Mouse (Mus musculus) retina, adult 2 months (tissue): ENCODE data around the gene Ss18l1.

Experiments
- DNase-seq: peaks from one replicate; pipeline ENCODE4 v3.0.0-alpha.2; 2012; ENCODE audit warnings: low read depth, low spot score

Gene Ss18l1

DNA sequence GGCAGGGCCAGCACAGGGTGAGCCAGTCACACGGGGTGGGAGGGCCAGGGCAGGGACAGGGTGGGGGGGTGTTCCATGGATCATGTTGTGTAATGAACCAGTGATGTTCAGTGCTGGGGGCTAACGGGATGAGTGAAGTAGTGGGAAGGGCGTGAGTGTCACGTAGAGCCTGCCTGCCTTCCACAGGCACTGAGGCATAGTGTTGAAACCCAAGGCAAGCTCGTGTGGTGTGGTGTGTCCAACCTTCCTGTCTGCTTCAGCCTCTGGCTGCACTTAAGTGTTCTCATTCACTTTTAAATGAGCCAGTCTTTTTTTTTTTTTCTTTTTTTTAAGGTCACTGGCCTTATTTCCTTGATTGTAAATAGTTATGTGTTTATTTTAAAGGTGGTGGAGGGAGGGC lies 7.6 kb upstream of the Ss18l1 start:
- no peak for DNase-seq

DNA sequence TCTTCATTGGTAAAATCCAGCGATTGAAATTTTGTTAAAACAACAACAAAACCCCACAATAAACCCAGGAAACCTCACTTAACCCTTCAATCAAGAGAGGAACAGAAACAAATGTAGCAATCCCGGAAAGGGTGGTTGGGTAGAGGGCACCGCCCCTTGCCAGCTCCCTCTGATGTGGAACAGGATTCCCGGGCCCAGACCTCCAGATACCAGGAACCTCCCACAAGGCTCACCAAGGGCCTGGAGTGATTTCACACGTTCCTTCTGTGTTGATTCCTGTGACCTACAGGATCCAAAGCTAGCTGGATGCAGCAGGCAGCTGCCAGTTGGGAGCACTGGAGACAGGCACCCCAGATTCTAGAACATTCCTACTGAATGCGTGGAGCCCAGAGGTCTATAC lies 1.9 kb upstream of the Ss18l1 start:
- DNase-seq: no peak

DNA sequence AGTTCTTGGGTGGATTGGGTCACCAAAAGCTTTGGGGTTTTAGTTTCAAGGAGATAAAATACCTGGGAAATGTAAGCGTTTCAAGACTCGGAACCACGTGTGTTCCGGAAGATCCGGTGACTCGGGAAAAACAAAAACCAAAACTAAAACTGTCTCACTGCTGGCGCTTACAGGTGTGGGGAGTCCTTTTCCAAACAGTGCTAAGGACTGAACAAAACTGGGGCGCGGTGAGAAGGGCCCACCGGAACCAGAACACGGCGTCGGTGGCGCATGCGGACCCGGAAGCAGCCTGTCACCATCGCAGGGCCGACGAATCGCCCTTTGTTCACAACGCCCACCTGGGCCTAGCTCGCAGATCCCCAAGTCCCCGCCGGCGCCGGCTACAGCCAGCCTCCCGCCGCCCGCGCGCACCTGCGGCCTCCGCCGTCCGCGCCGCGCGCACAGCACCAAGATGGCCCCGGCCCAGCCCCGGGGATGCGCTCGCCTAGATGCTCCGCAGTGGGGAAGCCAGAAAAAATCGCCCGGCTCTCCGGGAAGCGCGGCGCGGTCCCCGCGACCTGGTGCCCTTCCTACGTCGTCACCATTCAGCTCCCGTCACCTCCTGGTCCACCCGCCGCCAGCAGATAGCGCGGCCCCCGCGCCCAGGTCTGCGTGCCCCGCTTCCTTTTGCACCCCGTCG lies 593 bp upstream of the Ss18l1 start:
- DNase-seq: no peak

DNA sequence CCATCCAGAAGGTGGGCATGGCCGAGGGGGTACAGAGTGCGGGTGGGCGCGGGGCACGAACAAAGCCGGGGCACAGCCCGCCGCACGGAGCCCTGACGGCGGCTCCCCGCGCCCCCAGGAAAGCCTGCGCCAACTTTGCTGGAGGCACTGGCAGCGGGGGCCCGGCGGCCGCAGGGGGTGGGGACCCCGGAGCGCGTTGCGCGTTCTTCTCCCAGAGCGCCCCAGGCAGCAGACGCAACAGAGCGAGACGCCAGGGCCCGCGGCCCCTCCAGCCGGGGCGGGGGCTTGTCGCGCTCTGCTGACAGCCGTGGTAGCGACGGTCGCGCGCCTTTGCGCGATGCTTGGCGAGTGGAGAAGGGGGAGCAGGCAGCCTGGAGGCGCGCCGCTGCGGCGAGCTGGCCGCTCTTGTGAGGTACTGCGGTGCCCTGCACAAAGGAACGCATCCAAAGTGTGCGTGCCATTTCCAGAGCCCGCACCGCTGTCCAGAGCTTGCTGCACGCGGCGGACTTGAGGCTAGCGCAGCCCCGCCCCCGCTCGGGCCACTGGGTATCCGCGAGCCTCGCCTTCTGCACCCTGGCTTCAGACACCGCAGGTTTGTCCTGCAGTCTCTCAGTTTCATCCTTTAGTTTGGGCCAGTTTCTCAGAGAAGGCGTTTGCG lies 678 bp downstream of the Ss18l1 start:
- DNase-seq: no peak

DNA sequence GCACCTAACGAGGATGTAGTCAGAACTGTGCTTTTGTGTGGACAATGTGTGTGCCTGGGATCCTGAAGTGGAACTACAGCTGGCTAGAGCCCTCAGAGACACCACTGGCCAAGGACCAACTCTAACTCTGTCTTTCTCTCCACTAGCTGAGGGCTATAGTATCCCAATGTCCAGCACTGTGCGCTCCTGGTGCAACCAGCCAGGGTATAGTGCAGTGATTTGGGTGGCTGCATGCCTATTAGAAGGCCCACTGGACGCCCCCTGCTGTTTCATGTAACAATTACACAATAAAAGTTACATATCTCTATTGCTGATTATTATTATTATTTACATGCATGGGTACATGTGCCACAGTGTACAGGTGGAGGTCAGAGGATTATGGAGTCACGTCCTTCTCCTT lies 3.0 kb downstream of the Ss18l1 start:
- no peak for DNase-seq

DNA sequence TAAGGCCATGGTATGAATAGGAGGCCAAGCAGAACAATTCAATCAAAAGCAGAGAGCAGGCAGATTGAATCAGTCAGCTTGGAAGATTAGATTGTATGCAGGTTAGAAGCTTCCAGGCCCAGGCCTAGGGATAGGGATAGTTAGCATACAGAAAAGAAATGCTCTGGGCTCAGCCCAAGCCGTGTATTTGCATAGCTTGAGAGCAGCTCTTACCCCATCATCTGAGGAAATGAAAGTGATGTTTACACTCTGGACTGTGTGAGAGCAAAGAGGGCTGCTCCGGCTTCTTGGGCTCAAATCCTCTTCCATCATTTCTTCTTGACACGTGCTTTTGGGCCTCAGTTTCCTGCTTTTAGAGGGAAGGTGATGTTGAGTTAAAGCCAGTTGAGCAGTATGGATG lies 5.3 kb downstream of the Ss18l1 start:
- no peak for DNase-seq

DNA sequence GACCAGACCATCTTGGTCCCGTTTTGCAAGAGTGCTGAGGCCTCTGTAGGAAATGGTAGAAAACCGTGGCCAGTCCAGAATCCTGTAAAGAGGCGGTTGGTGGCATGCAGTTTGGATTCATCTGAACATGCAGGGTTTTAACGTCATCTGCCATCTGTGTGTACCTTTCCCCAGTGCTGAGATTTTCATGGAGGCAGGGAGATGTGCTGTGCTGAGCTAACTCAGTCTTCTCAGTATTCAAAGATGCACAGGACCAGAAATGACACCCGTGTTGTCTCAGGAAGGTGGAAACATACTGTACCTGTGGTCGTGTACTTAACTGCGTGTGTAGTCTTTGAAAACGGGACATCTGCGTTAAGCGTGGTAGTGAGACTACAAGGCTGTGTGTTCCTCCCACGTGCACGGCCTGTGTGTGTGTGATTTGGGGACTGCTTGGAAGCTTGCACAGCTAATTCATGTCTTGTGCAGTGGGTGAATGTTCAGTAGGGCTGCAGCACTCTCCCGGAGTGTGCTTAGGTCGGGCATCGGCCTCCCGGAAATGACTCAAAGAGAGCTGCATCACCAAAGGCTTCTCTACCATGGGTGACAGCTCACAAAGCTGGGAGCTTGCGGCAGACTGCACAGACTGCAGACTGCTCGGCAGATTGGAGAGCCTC lies 5.8 kb downstream of the Ss18l1 start:
- DNase-seq: no peak

DNA sequence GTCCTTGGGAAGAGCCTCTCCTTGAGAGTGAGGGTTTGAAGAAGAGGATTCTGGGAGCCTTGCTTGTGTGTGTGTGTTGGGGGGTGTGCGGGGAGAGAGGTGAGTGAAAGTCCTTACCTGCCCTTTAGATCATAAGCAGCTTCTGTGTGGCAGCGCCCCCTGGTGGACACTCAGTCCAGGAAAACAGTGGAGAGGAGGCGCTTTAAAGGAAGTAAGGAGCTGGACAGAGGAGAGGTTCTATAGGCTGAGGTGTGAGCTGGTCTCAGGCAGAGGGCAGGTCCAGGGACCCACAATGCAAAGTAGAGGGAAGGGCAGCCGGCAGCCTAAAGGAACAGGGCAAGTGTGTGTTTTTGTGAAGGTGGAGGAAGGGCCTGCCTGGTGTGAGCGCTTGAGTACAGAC lies 8.7 kb downstream of the Ss18l1 start:
- peak; percentile 71 for DNase-seq

DNA sequence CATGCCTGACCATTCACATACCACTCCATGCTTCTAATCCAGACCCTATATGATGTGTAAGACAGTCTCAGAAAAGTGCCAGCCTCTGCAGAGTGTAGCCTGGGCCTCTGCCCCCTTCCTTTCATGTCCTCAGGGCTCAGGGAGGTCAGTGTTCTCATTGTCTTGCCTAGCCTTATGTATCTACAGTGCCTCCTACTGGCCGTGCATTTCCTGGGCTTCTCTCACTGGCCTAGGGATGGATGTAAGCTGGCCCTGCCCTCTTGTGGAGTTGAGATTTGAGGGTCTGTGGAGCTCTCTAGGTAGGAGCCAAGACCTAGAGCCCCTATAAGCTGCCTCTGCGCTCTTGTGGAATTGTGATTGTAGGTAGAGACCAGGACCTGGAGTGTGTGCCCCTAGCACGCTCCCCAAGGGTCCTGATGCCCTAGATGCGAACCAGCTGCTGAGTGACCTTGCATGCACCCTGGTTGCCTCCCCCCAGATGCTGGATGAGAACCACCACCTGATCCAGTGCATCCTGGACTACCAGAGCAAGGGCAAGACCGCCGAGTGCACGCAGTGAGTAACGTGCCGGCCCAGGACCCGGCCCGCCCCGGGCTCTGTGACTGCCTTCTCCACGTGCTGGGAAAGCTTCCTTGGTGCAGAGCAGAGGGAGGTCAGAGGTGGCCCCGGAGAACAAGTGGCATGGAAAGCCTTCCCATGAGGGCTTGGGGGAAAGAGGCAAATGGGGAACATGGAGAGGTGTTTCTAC lies 9.9 kb downstream of the Ss18l1 start:
- no peak for DNase-seq

DNA sequence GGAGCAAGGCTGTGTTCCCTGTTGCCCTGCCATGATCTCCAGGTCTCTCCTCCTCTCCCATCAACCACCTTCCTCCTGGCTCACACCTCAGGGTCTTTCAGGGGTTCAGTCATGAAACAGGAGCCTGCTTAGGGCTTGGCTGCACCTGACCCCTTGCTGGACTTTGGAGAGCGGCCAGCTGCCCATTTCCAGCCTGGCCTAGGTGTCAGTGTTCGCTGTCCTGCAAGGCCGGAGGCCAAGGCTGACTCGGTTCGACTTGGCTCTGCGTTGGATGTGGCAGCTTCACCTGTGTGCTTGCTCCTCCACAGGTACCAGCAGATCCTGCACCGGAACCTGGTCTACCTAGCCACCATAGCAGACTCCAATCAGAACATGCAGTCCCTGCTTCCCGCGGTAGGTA lies 10.7 kb downstream of the Ss18l1 start:
- no peak for DNase-seq

DNA sequence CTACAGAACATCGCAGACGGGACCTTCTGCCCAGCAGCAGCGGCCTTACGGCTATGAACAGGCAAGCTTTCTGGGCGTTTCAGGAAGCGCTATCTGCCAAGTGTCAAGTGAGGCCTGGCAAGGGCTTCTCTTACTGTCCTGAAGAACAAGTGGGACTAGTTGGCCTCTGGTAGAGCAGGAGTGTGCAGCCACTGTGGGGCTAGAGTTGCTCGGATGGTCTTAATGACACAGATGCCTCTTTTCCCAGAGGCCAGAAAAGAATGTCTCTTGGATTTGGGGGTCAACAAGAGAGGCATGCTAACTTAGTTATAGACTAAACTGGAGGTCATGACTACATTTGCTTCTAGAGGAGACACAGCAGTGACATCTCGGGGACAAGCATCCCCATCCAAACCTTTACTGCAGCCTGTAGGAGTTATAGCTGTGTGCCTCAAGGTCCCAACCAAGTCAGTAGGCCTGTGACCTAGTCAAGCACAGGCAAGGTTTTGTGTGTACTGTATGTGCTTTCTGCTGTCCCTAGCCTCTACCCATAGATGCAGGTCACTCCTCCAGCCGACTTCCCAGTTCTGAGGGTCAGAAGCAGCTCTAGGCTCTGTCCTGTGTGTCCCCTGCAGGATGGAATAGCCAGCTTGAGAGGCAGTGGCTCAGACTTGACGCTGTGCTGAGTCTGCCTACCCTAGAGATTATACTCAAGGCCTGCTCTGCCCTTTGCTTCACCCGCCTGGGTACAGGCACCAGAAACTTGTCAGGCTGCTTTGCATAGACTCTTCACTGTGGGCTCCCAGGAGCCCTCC lies 21.2 kb downstream of the Ss18l1 start:
- DNase-seq: no peak

DNA sequence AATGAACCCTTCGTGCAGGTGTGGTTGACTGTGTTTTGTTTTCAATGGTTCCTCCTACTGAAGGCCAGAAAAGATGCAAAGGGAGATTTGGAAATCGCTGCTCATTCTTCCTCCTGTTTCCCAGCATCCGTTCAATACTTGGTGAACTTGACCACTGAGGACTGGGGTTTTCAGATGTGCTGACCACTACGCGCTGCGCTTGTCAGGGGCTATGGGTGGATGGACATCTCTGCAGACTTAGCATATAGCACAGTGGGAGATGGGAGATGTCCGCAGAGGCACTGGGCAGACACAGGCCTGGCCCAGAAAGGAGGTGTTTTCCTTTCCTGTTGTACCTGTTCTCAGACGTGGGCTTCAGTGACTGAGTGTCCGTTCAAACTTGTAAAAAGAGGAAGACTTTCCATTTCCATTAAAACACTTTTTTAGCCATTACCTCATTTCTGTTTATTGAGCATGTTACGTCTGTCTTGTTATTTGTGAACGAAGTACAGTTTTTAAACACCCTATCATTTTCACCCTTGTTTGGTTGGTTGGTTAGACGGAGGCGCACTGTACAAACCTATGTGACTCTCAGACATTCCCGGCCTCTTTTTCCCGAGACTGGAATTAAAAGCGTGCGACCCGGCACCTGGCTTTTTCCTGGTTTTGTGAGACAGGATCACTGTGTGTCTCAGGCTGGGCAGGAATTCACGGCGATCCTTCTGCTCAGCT lies 27.6 kb downstream of the Ss18l1 start:
- no peak for DNase-seq

DNA sequence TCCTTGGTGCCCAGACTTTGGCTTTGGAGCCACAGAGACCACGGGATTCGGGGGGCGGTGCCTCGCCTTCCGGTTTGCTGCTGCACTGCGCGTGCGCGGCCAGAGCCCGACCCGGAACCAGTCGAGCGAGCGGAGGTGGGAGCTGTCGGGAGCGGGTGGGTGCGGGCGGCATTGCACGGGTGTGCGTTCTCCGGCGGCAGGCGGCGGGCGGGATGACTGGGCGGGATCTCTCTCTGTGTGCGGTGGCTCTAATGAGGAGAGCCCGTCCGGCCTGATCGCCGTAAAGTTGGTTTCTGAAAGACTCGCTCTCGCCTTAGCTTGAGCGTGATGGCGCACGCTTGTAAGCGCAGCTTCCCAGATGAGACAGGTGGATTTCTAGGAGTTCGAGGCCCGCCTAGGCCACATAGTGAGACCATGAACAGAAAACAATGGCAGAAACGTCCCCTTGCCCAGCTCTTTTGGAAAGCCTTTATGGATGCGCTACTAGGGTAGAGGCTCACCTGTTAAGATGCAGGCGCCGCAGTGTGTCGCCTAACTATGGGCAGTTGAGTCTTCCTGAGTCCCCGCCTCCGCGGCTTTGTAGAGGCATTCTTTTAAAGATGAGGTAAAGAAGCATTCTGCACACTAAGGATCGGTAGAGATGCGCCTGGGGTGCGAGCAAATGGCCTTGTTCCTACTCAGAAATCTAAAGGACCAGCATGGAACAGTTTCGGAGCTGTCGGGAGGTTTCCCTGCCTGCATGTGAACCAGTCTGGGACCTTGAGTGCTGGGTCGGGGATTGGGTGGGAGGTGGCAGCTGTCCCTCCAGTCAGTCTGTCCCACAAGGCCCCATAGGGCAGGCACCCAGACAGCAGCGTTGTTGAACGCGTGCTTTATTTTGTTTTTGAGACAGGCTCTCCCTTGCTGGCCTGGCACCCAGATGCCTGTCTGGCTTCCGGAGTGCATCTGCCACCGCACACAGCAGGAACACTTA lies 28.5 kb downstream of the Ss18l1 start, which contains the start of gene Mtg2:
Gene Mtg2 (plus strand): TSS at position 108 of the 973 bp plus-strand sequence.
- DNase-seq: peak; percentile 83

DNA sequence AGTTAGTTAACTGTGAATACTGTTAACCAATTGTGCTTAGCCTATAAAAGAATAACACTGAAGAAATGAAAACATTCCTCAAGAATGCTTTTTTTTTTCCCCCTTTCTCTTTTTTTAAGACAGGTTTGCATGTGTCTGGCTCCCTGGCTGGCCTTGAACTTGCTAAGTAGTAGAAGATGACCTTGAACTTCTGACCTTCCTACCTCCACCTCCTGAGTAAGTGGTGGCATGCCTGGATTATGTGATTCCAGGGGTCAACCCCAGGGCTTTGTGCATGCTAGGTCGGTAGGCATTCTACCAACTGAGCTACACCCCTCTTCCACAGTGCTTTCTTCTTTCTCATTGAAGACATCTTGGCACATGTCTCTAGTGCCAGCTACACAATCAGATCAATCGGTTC lies 29.4 kb downstream of the Ss18l1 start:
- no peak for DNase-seq

DNA sequence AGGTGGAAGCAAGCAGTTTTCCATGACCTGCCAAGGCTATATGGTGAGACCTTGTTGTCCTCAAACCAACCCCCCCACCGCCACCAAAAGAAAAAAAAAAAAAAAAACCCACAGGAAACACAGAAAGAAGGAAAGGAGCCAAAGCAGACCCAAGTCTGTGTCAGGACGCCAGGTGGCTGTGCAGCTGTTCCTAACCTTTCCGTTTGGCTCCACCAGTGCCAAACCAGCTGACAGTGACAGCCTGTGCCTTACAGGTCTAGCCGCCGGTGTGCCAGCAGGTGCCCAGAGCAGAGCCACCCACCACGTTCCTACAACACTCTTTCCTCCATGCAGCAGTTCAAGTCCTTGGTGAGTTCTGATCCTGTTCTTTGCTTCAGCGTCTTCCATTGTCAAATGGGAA lies 30.6 kb downstream of the Ss18l1 start:
- DNase-seq: no peak

DNA sequence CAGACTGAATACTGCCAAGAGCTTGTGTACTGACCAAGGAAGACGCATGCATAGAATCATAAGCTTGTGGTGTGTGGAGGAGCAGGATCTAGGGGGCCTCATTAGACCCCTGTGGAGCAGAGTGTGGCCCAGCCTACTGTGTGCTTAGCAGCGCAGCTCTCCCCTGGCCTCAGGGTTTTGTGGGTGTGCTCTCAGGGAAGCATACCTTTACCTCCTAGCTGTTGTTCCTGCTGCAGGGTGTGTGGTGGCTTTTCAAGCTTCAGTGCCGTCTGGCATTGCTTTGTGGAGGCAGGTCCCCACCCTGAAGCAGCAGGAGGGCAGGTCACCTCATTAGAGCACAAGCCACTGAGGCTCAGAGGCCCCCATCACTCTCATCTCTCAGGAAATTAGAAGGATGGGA lies 35.3 kb downstream of the Ss18l1 start:
- DNase-seq: no peak

DNA sequence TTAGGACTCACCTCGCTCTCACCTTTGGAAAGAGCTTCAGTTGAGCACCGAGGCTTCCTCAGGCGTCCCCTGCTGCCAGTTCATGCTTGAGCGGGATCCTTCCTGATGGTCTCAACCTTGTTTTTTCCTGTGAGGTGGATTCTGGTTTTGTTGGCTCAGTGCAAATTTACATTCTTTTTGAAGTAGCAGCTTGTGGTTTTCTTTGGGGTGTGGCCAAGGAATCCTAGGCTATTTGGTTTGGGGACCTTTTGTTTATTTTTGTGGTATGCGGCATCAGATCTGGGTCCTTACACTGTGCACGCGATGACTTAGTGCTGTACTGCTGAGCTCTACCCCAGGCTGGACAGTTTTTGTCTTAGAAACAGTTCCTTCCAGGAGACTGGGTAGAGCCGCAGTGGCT lies 38.4 kb downstream of the Ss18l1 start:
- DNase-seq: no peak

DNA sequence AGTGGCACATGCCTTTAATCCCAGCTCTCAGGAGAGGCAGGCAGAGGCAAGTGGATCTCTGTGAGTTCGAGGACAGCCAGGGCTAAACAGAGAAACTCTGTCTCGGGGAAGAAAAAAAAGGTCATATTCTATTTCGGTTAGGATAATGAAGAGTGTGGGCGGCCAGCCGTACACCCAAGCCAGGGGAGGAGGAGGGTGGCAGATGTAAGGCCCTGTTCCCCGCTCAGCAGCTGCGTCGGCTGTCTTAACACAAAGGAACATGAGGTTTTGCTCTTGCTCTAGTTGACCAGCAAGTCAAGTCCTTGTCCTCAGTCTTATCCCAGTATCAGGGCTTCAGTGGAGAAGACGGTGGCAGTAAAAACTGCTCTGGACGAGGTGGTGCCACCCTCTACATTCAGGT lies 40.8 kb downstream of the Ss18l1 start:
- DNase-seq: no peak

DNA sequence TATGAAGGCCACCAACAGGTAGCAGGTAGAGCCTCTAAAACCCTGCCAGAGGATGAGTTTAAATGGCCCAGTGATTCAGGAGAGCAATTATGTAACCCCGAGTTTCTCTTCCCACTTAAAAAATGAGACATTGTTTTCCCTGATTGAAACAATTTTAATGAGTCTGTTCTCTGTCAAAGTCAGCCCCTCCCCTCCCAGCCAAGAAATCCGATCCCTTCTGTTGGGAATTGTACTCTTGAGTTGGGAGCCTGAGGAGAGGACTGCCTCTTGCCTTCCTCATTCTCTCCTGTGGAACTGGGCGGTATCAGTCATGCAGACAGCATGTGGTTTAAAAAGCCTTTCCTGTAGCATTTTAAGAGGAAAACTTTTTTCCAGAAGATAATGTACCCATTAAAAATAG lies 42.3 kb downstream of the Ss18l1 start:
- no peak for DNase-seq
